Mouse (Mus musculus) erythroblast, embryonic 14.5 days (primary cell): ENCODE data around the gene Tbl3.

Experiments
- GATA1 ChIP-seq: IDR thresholded peaks from 2 replicates; pipeline ENCODE4 v1.6.1; 2012; ENCODE audit warnings: low read length, inconsistent platforms, mixed read lengths
- TAL1 ChIP-seq: IDR thresholded peaks from 3 replicates; pipeline ENCODE4 v1.6.1; 2012; ENCODE audit warnings: low read length, inconsistent platforms, mixed read lengths

- TF ChIP-seq GATA1, result no peak
- no peak for TF ChIP-seq TAL1
These were observed 9.5 kb downstream of the Tbl3 start for GRCm38 (mm10) chr17:24697985-24698384.
